Mouse (Mus musculus) hindbrain, postnatal 0 days (tissue): ENCODE data around the gene Ly86. TPM values are rescaled to one million over a fixed set of nuclear protein-coding genes. Genes with fewer than 3 reads are reported as not detected.

Source experiments
- ATAC-seq: fragments of 200-750 bp; cut with Nextera tagmentation; 2 replicates; pipeline ENCODE4 v1.8.0; 2017; ENCODE audit warnings: mild to moderate bottlenecking, moderate TSS enrichment, moderate library complexity
- DNase-seq: peaks from one replicate; pipeline ENCODE4 v3.0.0-alpha.2; 2015; ENCODE audit warnings: low spot score
- H3K27ac ChIP-seq: fragments of 300-500 bp; sonication (generic); 2 replicates; pipeline ENCODE4 v1.5.1; 2014; ENCODE audit warnings: mild to moderate bottlenecking
- H3K27me3 ChIP-seq: fragments of 300-500 bp; sonication (generic); 2 replicates; pipeline ENCODE4 v1.6.1; 2014; ENCODE audit warnings: low read length, mixed read lengths; ENCODE audit not compliant: insufficient read depth
- H3K36me3 ChIP-seq: fragments of 300-500 bp; sonication (generic); 2 replicates; pipeline ENCODE4 v1.6.1; 2014; ENCODE audit warnings: low read length, mixed read lengths; ENCODE audit not compliant: insufficient read depth
- H3K4me1 ChIP-seq: fragments of 300-500 bp; sonication (generic); 2 replicates; pipeline ENCODE4 v1.6.1; 2014; ENCODE audit warnings: antibody characterized with exemption, low read length, mixed read lengths; ENCODE audit not compliant: insufficient read depth
- H3K4me2 ChIP-seq: fragments of 300-500 bp; sonication (generic); 2 replicates; pipeline ENCODE4 v1.6.1; 2014; ENCODE audit warnings: low read depth, mild to moderate bottlenecking, low read length, moderate library complexity, mixed read lengths
- H3K4me3 ChIP-seq: fragments of 300-500 bp; sonication (generic); 2 replicates; pipeline ENCODE4 v1.5.1; 2014; ENCODE audit warnings: low read length
- H3K9ac ChIP-seq: fragments of 300-500 bp; sonication (generic); replicated peaks from 2 replicates; pipeline ENCODE4 v1.6.1; 2014; ENCODE audit warnings: mild to moderate bottlenecking, low read length, moderate library complexity, mixed read lengths
- H3K9me3 ChIP-seq: fragments of 300-500 bp; sonication (generic); 2 replicates; pipeline ENCODE4 v1.6.1; 2016; ENCODE audit warnings: low read length, mixed read lengths
- CTCF ChIP-seq: IDR thresholded peaks from 2 replicates; pipeline ENCODE4 v1.5.1; 2016; ENCODE audit warnings: antibody characterized with exemption, control low read depth, low read depth
- WGBS: fragments of 180-500 bp; shearing (Covaris S2); extraction: QIAGEN DNeasy Blood & Tissue Kit; methylation state at CpG from one replicate; pipeline ENCODE4 v1.1.7; 2014; 5-methylcytosine and 5-hydroxymethylcytosine counted together
- polyA plus RNA-seq: library from polyadenylated mRNA; unstranded; fragments of >200 nt; fragmentation: Nextera tagmentation; extraction: Ambion mirVana; gene quantifications from 2 replicates; pipeline ENCODE4 v1.2.1, GENCODE M21; 2015
- total RNA-seq: library from RNA; depleted of rRNA; stranded (reverse); fragments of >200 nt; gene quantifications from 2 replicates; pipeline ENCODE4 v1.2.3, GENCODE M21; 2014

Ly86 gene
- total and polyA plus RNA-seq, 2 experiments from 2014 or later: 8.9 to 12.1 TPM

GRCm38 (mm10) chr13:37349051-37349450 lies 4.0 kb downstream of the Ly86 start:
- 73% methylated on average over 5 of the region's 5 CpGs for WGBS
- no peak for TF ChIP-seq CTCF
- Histone ChIP-seq H3K27ac (no peak overlapping the region), H3K4me1 (no peaks in the 10 kb centered on the region), H3K4me3 (no peak overlapping the region), H3K27me3 (no peaks in the 10 kb centered on the region), H3K4me2 (no peak overlapping the region), H3K36me3 (no peaks in the 10 kb centered on the region), H3K9ac (no peak overlapping the region), H3K9me3 (no peaks in the 10 kb centered on the region)
- ATAC-seq (no peak), DNase-seq (no peak)

GRCm38 (mm10) chr13:37353016-37353415 lies 8.0 kb downstream of the Ly86 start:
- no peaks in the 10 kb centered on the region for H3K27me3 ChIP-seq
- H3K4me2 ChIP-seq: no peak overlapping the region
- ATAC-seq: no peak
- no peaks in the 10 kb centered on the region for H3K36me3 ChIP-seq
- no peaks in the 10 kb centered on the region for H3K4me1 ChIP-seq
- 83% methylated on average over 2 of the region's 2 CpGs for WGBS
- H3K27ac ChIP-seq: no peak overlapping the region
- H3K9me3 ChIP-seq: no peaks in the 10 kb centered on the region
- no peak for TF ChIP-seq CTCF
- H3K9ac ChIP-seq: no peak overlapping the region
- no peak overlapping the region for H3K4me3 ChIP-seq
- DNase-seq: no peak

GRCm38 (mm10) chr13:37353868-37354267 lies 8.9 kb downstream of the Ly86 start:
- 55% methylated on average over 4 of the region's 4 CpGs for WGBS
- no peaks in the 10 kb centered on the region for H3K36me3 ChIP-seq
- H3K9me3 ChIP-seq: no peaks in the 10 kb centered on the region
- no peaks in the 10 kb centered on the region for H3K27me3 ChIP-seq
- TF ChIP-seq CTCF: no peak
- ATAC-seq (no peak), DNase-seq (no peak)
- no peaks in the 10 kb centered on the region for H3K4me1 ChIP-seq
- no peak overlapping the region for H3K4me2 ChIP-seq
- H3K4me3 ChIP-seq: no peak overlapping the region
- no peak overlapping the region for H3K9ac ChIP-seq
- no peak overlapping the region for H3K27ac ChIP-seq

GRCm38 (mm10) chr13:37354432-37354831 lies 9.4 kb downstream of the Ly86 start:
- Histone ChIP-seq H3K4me3 (no peak overlapping the region), H3K27ac (no peak overlapping the region), H3K4me1 (no peaks in the 10 kb centered on the region), H3K9me3 (no peaks in the 10 kb centered on the region), H3K4me2 (no peak overlapping the region), H3K36me3 (no peaks in the 10 kb centered on the region), H3K27me3 (no peaks in the 10 kb centered on the region), H3K9ac (no peak overlapping the region)
- TF ChIP-seq CTCF: no peak
- 88% methylated on average over 4 of the region's 4 CpGs for WGBS
- ATAC-seq (no peak), DNase-seq (no peak)

- Histone ChIP-seq H3K4me2 (no peak overlapping the region), H3K9ac (no peak overlapping the region), H3K27me3 (no peaks in the 10 kb centered on the region), H3K9me3 (no peaks in the 10 kb centered on the region), H3K4me1 (no peaks in the 10 kb centered on the region), H3K36me3 (no peaks in the 10 kb centered on the region), H3K4me3 (no peak overlapping the region), H3K27ac (no peak overlapping the region)
- TF ChIP-seq CTCF: no peak
- WGBS: 85% methylated on average over 10 of the region's 10 CpGs
- DNase-seq (no peak), ATAC-seq (no peak)
Measured at GRCm38 (mm10) chr13:37355642-37356331, 10.8 kb downstream of the Ly86 start.

GRCm38 (mm10) chr13:37356549-37356948 lies 11.5 kb downstream of the Ly86 start:
- H3K4me2 ChIP-seq: no peak overlapping the region
- H3K9me3 ChIP-seq: no peaks in the 10 kb centered on the region
- WGBS: 88% methylated on average over 2 of the region's 2 CpGs
- no peaks in the 10 kb centered on the region for H3K36me3 ChIP-seq
- H3K9ac ChIP-seq: no peak overlapping the region
- no peak overlapping the region for H3K27ac ChIP-seq
- DNase-seq (no peak), ATAC-seq (no peak)
- TF ChIP-seq CTCF: no peak
- no peaks in the 10 kb centered on the region for H3K27me3 ChIP-seq
- no peak overlapping the region for H3K4me3 ChIP-seq
- H3K4me1 ChIP-seq: no peaks in the 10 kb centered on the region

GRCm38 (mm10) chr13:37358112-37358511 lies 13.1 kb downstream of the Ly86 start:
- ATAC-seq: no peak
- Histone ChIP-seq H3K4me2 (no peak overlapping the region), H3K4me3 (no peak overlapping the region), H3K4me1 (no peaks in the 10 kb centered on the region), H3K27ac (no peak overlapping the region), H3K36me3 (no peaks in the 10 kb centered on the region), H3K27me3 (no peaks in the 10 kb centered on the region), H3K9me3 (no peaks in the 10 kb centered on the region), H3K9ac (no peak overlapping the region)
- no peak for DNase-seq
- WGBS: 87% methylated on average over 2 of the region's 2 CpGs
- TF ChIP-seq CTCF: no peak
